Mouse (Mus musculus): ENCODE data around the gene Ddx21.
"Not testable (repeated sequence)": the region's sequence is repeated elsewhere in the genome, so short reads cannot be mapped to it uniquely, and the experiment has no call there.

Gene Ddx21

GRCm38 (mm10) chr10:62602177-62603040 lies at the start of gene Ddx21:
TSS of gene Ddx21 (minus strand) at chr10:62602281.
- in situ Hi-C loops (cut with MseI, MboI), result no loop called here

DNA sequence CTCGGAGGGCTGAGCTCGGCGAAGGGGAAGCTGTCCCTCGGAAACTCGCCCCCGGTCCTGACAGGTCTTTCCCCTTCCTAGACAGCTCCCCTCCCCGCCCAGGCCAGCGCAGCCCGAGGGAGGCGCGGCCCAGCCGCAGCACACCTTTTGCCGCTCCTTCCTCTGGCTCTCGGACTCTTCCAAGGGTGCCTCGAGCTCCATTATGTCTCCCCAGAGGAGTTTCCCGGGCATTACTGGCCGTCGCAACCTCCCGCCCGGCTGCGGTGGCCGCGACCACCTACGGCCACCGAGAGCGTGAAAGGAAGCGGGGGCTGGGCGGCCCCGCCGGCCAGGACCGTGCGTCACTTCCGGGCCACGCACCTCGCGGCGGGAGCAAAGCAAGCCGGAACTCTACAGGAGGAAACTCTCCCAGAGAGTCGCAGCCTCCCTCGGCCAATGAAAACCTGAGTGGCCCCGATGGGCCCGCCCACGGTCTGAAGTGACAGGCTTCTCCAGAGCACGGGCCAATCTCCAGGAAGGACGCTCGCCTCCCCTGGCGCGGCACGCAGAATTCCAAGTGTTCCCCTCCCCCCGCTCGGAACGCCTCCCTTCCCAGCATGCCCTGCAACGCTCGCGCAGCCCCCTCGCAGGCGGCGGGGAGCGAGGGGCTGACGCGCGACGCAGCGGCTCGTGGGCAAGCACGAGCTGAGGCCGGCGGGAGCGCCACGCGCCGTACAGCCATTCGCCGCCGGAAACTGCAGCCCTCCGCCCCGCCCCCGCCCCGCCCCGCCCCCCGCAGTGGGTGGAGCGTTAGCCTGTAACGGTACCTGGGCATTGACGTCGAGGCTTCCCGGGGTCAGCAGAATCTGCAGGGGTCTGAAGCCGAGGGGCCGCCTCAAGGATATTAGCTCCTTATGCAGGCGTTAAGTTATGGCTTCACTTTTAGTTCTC lies 49.1 kb upstream of the Ddx21 start, which contains the start of gene Ddx50:
Ddx50 (minus strand) TSS at position 338 of the 930 bp plus-strand sequence.
- in situ Hi-C loops (cut with MseI, MboI), result no loop called here

- in situ Hi-C loops (cut with MseI, MboI), result no loop called here
These were observed 48.3 kb upstream of the Ddx21 start for GRCm38 (mm10) chr10:62650358-62650782.

DNA sequence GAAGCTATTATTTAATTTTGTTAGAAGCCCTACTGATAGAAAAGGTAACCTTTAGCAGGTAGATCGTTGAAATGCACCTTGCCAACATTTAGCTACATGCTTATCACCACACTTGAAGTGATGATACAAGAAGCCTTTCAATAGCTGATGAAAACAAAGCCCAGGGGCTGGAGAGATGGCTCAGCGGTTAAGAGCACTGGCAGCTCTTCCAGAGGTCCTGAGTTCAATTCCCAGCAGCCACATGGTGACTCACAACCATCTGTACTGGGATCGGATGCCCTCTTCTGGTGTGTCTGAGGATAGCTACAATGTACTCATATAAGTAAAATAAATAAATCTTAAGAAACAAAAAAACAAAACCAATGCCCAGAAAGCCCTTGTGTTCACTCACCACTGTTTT lies 2.1 kb upstream of the Ddx21 start:
- in situ Hi-C loops (cut with MseI, MboI), result no loop called here

- in situ Hi-C loops (cut with MseI, MboI), result no loop called here
These were observed 1.4 kb upstream of the Ddx21 start for GRCm38 (mm10) chr10:62603233-62604030.

DNA sequence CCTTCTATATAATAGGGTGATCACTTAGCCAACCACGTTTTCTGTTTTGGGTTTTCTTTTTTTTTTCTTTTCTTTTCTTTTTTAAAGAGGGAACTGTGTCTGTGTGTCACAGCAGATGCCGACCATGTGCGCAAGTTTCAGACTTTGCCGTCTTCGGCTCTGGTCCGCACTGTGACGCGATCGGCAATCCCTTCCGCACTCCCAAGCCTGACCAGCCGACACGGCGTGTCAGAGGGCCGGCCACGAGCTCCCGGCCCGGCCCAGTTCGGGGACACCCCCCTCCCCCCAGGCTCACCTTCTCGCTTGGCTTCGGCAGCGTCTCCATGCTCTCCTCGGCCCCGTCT lies 276 bp downstream of the Ddx21 start:
- in situ Hi-C loops (cut with MseI, MboI), result no loop called here

- in situ Hi-C loops (cut with MseI, MboI), result no loop called here
These were observed 859 bp downstream of the Ddx21 start for GRCm38 (mm10) chr10:62601053-62601791.

GRCm38 (mm10) chr10:62600056-62600455 lies 2.0 kb downstream of the Ddx21 start:
- in situ Hi-C loops (cut with MseI, MboI), result no loop called here

- in situ Hi-C loops (cut with MseI, MboI), result not testable (repeated sequence)
These were observed 2.8 kb downstream of the Ddx21 start for GRCm38 (mm10) chr10:62599311-62599710.

- in situ Hi-C loops (cut with MseI, MboI), result no loop called here
These were observed 9.6 kb downstream of the Ddx21 start for GRCm38 (mm10) chr10:62592496-62592895.

DNA sequence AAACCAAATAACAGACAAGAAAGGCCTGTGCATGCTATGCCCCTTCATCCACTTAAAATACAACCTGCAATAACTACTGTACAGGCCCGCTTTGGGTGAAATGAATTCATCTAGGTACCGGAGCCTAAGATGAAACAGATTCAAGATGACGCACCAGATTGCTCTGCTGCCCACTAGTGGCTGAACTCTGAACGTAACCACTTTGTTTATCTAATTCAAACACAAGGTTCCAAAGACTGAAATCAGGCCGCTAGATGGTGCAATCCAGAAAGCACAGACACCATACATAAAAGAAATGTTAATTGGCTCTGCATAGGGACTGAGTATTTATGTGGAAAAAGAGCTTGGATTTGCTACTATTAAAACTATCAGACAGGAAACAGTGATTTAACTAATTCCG lies 11.9 kb downstream of the Ddx21 start:
- in situ Hi-C loops (cut with MseI, MboI), result no loop called here

DNA sequence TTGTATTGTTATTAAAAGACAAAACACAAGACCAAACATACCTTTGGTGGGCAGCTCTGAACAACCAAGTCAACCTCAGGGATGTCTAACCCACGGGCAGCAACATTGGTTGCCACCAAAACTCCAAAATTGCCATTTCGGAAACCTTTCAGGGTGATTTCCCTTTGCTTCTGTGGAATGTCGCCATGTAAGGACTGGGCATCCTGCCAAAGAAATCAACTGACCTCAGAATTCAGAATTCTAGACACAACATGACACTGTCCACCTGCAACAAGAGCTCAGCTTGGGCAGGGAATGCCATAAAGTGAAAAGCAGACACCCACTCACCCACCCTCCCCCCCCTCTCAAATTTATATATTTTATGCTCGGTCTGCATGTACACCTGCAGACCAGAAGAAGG lies 13.5 kb downstream of the Ddx21 start:
- in situ Hi-C loops (cut with MseI, MboI), result no loop called here

DNA sequence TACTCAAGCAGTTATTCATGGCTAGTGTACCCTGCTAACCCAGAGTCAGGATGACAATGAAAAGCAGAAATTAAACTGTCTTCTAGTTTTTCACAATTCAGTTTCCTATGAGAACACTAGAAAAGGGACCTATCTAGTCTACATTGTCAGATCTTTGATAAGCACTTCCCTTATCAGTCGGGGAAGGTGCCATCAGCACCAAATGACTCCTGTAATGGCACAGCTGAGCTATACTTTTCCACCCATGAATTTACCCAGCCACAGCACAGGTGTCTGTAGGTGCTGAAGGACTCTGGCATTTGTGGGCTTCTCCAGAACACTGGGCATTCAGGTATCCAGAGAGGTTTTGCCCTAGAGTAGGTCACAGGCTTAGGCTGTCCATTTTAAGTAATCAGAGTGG lies 18.8 kb downstream of the Ddx21 start:
- in situ Hi-C loops (cut with MseI, MboI), result no loop called here

GRCm38 (mm10) chr10:62582701-62583100 lies 19.4 kb downstream of the Ddx21 start:
- in situ Hi-C loops (cut with MseI, MboI), result no loop called here

GRCm38 (mm10) chr10:62582263-62582662 lies 19.8 kb downstream of the Ddx21 start:
- in situ Hi-C loops (cut with MseI, MboI), result no loop called here

- in situ Hi-C loops (cut with MseI, MboI), result not testable (repeated sequence)
These were observed 23.0 kb downstream of the Ddx21 start for GRCm38 (mm10) chr10:62579129-62579528.

GRCm38 (mm10) chr10:62578338-62579100 lies 23.6 kb downstream of the Ddx21 start, which contains the start of gene Kif1bp:
TSS of gene Kif1bp (minus strand) at chr10:62578457.
- in situ Hi-C loops (cut with MseI, MboI), result no loop called here

GRCm38 (mm10) chr10:62577673-62578337 lies 24.3 kb downstream of the Ddx21 start:
- in situ Hi-C loops (cut with MseI, MboI), result no loop called here

DNA sequence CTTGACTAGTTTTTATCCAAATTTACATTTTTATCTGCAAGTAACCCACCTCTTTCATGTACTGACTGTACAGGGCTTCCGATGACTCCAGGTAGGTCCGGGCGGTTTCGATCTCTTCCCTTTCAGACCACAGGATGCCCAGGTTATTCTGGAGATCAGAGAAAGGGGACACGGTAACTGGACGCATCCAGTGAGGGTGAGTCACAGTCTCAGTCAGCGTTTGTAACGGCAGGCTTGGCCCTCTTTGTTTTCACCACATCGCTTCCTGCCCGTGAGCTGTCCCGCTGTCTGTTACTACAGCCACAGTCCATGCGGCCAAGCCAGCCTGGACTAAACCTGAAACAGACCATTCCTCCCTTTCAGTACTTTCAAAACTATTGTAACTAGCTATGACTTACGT lies 27.1 kb downstream of the Ddx21 start:
- in situ Hi-C loops (cut with MseI, MboI), result no loop called here

All from mouse trophoblast stem cell (cell line).